Mouse (Mus musculus) MEL (cell line): ENCODE results near the gene Slc22a21. TPM values are rescaled to one million over a fixed set of nuclear protein-coding genes. Genes with fewer than 3 reads are reported as not detected.

Experiments used
- DNase-seq: peaks from one replicate; pipeline ENCODE4 v3.0.0; 2011; ENCODE audit warnings: low read depth, low spot score
- H3K27ac ChIP-seq: 2 replicates; pipeline ENCODE4 v1.5.1; 2012; ENCODE audit warnings: low read depth, mild to moderate bottlenecking, control low read depth, low read length, moderate library complexity; ENCODE audit not compliant: control insufficient read depth
- H3K27me3 ChIP-seq, 2 experiments: fragments of 150-350 bp in 1 of 2; sonication (generic) in 1 of 2; 2 replicates each; pipeline ENCODE4 v1.6.1; 2012; ENCODE audit warnings: low read length in 2 of 2, mild to moderate bottlenecking in 2 of 2, improper control_type of control experiment in 1 of 2, moderate library complexity in 1 of 2; ENCODE audit not compliant: insufficient read depth in 2 of 2, control insufficient read depth in 1 of 2
- H3K36me3 ChIP-seq, 2 experiments: 2 replicates each; pipeline ENCODE4 v1.6.1; 2012 to 2014; ENCODE audit warnings: low read length in 2 of 2, improper control_type of control experiment in 1 of 2, inconsistent platforms in 1 of 2, mild to moderate bottlenecking in 1 of 2; ENCODE audit not compliant: insufficient read depth in 2 of 2, control insufficient read depth in 1 of 2
- H3K4me1 ChIP-seq, 2 experiments: fragments of 150-350 bp in 1 of 2; sonication (generic) in 1 of 2; 2 replicates each; pipeline ENCODE4 v1.6.1; 2012; ENCODE audit warnings: low read length in 2 of 2, improper control_type of control experiment in 1 of 2, mild to moderate bottlenecking in 1 of 2; ENCODE audit not compliant: insufficient read depth in 2 of 2, control insufficient read depth in 1 of 2
- H3K4me3 ChIP-seq, 2 experiments: fragments of 150-350 bp in 1 of 2; sonication (generic) in 1 of 2; 2 replicates each; pipeline ENCODE4 v1.5.1; 2012; ENCODE audit warnings: low read depth in 2 of 2, low read length in 2 of 2, mild to moderate bottlenecking in 2 of 2, moderate library complexity in 2 of 2, control low read depth in 1 of 2, improper control_type of control experiment in 1 of 2; ENCODE audit not compliant: control insufficient read depth in 1 of 2, insufficient read depth in 1 of 2
- H3K79me2 ChIP-seq: 2 replicates; pipeline ENCODE4 v1.6.1; 2012; ENCODE audit warnings: mild to moderate bottlenecking, low read length, moderate library complexity; ENCODE audit not compliant: control insufficient read depth, poor library complexity, insufficient read depth
- H3K9ac ChIP-seq: 2 replicates; pipeline ENCODE4 v1.6.1; 2012; ENCODE audit warnings: low read depth, mild to moderate bottlenecking, control low read depth, low read length, moderate library complexity; ENCODE audit not compliant: control insufficient read depth, poor library complexity, severe bottlenecking
- H3K9me3 ChIP-seq: fragments of 150-350 bp; sonication (generic); replicated peaks from 2 replicates; pipeline ENCODE4 v1.6.1; 2012; ENCODE audit warnings: mild to moderate bottlenecking, low read length, improper control_type of control experiment, moderate library complexity; ENCODE audit not compliant: insufficient read depth
- CTCF ChIP-seq, 3 experiments: IDR thresholded peaks in 2 of 3; conservative IDR thresholded peaks in 1 of 3; 2 replicates each; pipeline ENCODE4 v1.5.1; 2011 to 2012; ENCODE audit warnings: low read length in 3 of 3, low read depth in 2 of 3, mild to moderate bottlenecking in 2 of 3, improper control_type of control experiment in 1 of 3, inconsistent platforms in 1 of 3, mixed read lengths in 1 of 3, moderate library complexity in 1 of 3; ENCODE audit not compliant: control insufficient read depth in 1 of 3, insufficient read depth in 1 of 3, poor library complexity in 1 of 3, severe bottlenecking in 1 of 3
- ELF1 ChIP-seq: IDR thresholded peaks from 2 replicates; pipeline ENCODE4 v1.6.1; 2014; ENCODE audit warnings: low read depth, mild to moderate bottlenecking, inconsistent platforms, low read length, improper control_type of control experiment, moderate library complexity
- KAT2A ChIP-seq: conservative IDR thresholded peaks from 2 replicates; pipeline ENCODE4 v1.6.1; 2012; ENCODE audit warnings: low read depth, low read length, improper control_type of control experiment, inconsistent platforms
- MAFK ChIP-seq: IDR thresholded peaks from 2 replicates; pipeline ENCODE4 v1.6.1; 2011; ENCODE audit warnings: low read depth, mild to moderate bottlenecking, low read length, improper control_type of control experiment, borderline replicate concordance
- MEF2A ChIP-seq: IDR thresholded peaks from 2 replicates; pipeline ENCODE4 v1.6.1; 2014; ENCODE audit warnings: low read depth, mild to moderate bottlenecking, inconsistent platforms, low read length, improper control_type of control experiment; ENCODE audit not compliant: poor library complexity, insufficient replicate concordance, severe bottlenecking; ENCODE audit errors: extremely low read depth
- POLR2AphosphoS2 ChIP-seq: IDR thresholded peaks from 2 replicates; pipeline ENCODE4 v1.6.1; 2011; ENCODE audit warnings: low read length, improper control_type of control experiment
- RAD21 ChIP-seq: IDR thresholded peaks from 2 replicates; pipeline ENCODE4 v1.6.1; 2011; ENCODE audit warnings: mild to moderate bottlenecking, low read depth, low read length, improper control_type of control experiment
- SMC3 ChIP-seq: IDR thresholded peaks from 2 replicates; pipeline ENCODE4 v1.6.1; 2011; ENCODE audit warnings: low read depth, low read length, improper control_type of control experiment
- UBTF ChIP-seq: IDR thresholded peaks from 2 replicates; pipeline ENCODE4 v1.6.1; 2012; ENCODE audit warnings: low read depth, mild to moderate bottlenecking, inconsistent platforms, low read length, improper control_type of control experiment, moderate library complexity, borderline replicate concordance; ENCODE audit not compliant: insufficient read depth
- ZC3H11A ChIP-seq: IDR thresholded peaks from 2 replicates; pipeline ENCODE4 v1.6.1; 2012; ENCODE audit warnings: low read depth, mild to moderate bottlenecking, inconsistent platforms, low read length, improper control_type of control experiment
- ZNF384 ChIP-seq: IDR thresholded peaks from 2 replicates; pipeline ENCODE4 v1.6.1; 2012; ENCODE audit warnings: low read depth, mild to moderate bottlenecking, inconsistent platforms, low read length, improper control_type of control experiment
- polyA plus RNA-seq, 2 experiments: library from polyadenylated mRNA; stranded (reverse) in 1 of 2; unstranded in 1 of 2; fragments of >175 nt in 1 of 2; fragments of >200 nt in 1 of 2; gene quantifications; 2 replicates each; pipeline versions ENCODE4 v1.2.1 to v1.2.4; 2012; ENCODE audit warnings: low replicate concordance in 2 of 2, low read depth in 1 of 2; ENCODE audit not compliant: insufficient read length in 2 of 2, insufficient read depth in 1 of 2, missing spikeins in 1 of 2
- total RNA-seq: library from RNA; depleted of rRNA; stranded (reverse); fragments of 300-350 nt; gene quantifications from 2 replicates; pipeline ENCODE4 v1.2.3, GENCODE M21; 2012

Slc22a21 gene
- total and polyA plus RNA-seq, 3 experiments = 4.7 to 6.9 TPM; not detected in 1

- Histone ChIP-seq H3K27ac (no peak overlapping the region), H3K9me3 (no peaks in the 10 kb centered on the region), H3K9ac (no peak overlapping the region), H3K36me3 (peaks cover 0 to 19% of the 10 kb centered on the region in 2 experiments; a peak in 2 of 4 replicates), H3K4me3 (no peak overlapping the region), H3K4me1 (peaks cover 2 to 6% of the 10 kb centered on the region in 2 experiments; a peak in 3 of 4 replicates), H3K79me2 (peaks cover 4% of the 10 kb centered on the region; the same call in 1 of the 2 replicates), H3K27me3 (no peaks in the 10 kb centered on the region)
- peak; percentile 54 for DNase-seq
- TF ChIP-seq CTCF (IDR thresholded peaks at IDR 0.05 in 2 of 3, conservative IDR thresholded peaks at IDR 0.05 in 1 of 3; ENCODE audit: control insufficient read depth in 1 of 3, insufficient read depth in 1 of 3, low read depth in 2 of 3, low read length in 3 of 3, poor library complexity in 1 of 3, severe bottlenecking in 1 of 3) (peak in 1 of 3 experiments; percentile 26; a peak in 2 of 6 replicates), ELF1 (no peak), MEF2A (no peak)
Observed at GRCm38 (mm10) chr11:53977672-53978071, 2.5 kb downstream of the Slc22a21 start.

GRCm38 (mm10) chr11:53975559-53975958 lies 4.6 kb downstream of the Slc22a21 start:
- TF ChIP-seq SMC3 = no peak
- no peak for TF ChIP-seq POLR2AphosphoS2
- TF ChIP-seq CTCF (IDR thresholded peaks at IDR 0.05 in 2 of 3, conservative IDR thresholded peaks at IDR 0.05 in 1 of 3; ENCODE audit: control insufficient read depth in 1 of 3, insufficient read depth in 1 of 3, low read depth in 2 of 3, low read length in 3 of 3, poor library complexity in 1 of 3, severe bottlenecking in 1 of 3) = no peak
- no peak for TF ChIP-seq KAT2A
- TF ChIP-seq ZNF384 = no peak
- TF ChIP-seq ZC3H11A = no peak
- no peak for TF ChIP-seq MAFK
- no peak for TF ChIP-seq UBTF
- TF ChIP-seq RAD21 = no peak
- H3K9ac ChIP-seq = no peak overlapping the region
- peaks cover 4% of the 10 kb centered on the region; the same call in 1 of the 2 replicates for H3K79me2 ChIP-seq
- H3K4me1 ChIP-seq = peaks cover 2 to 6% of the 10 kb centered on the region in 2 experiments; a peak in 3 of 4 replicates
- DNase-seq = no peak
- H3K4me3 ChIP-seq = no peak overlapping the region
- H3K27me3 ChIP-seq = no peaks in the 10 kb centered on the region
- peaks cover 0 to 17% of the 10 kb centered on the region in 2 experiments; a peak in 2 of 4 replicates for H3K36me3 ChIP-seq
- H3K27ac ChIP-seq = no peak overlapping the region
- no peaks in the 10 kb centered on the region for H3K9me3 ChIP-seq

- Histone ChIP-seq H3K9ac (no peak overlapping the region), H3K4me1 (no peaks in the 10 kb centered on the region), H3K79me2 (no peaks in the 10 kb centered on the region)
- TF ChIP-seq SMC3 (0 out of 2 replicates have a peak, but pooled peaks have one; percentile 13), CTCF (IDR thresholded peaks at IDR 0.05 in 2 of 3, conservative IDR thresholded peaks at IDR 0.05 in 1 of 3; ENCODE audit: control insufficient read depth in 1 of 3, insufficient read depth in 1 of 3, low read depth in 2 of 3, low read length in 3 of 3, poor library complexity in 1 of 3, severe bottlenecking in 1 of 3) (peak in 2 of 3 experiments; percentile 46 to 53; a peak in 5 of 6 replicates), MAFK (no peak)
- TF ChIP-seq, all 39 proteins: peak for 2
- Histone ChIP-seq H3K27ac (no peak overlapping the region), H3K27me3 (no peaks in the 10 kb centered on the region), H3K9me3 (no peaks in the 10 kb centered on the region), H3K4me3 (no peak overlapping the region), H3K36me3 (peaks cover 0 to 2% of the 10 kb centered on the region in 2 experiments; a peak in 1 of 4 replicates)
- no peak for DNase-seq
Observed at GRCm38 (mm10) chr11:53958984-53959383, 21.1 kb downstream of the Slc22a21 start.
